Mouse (Mus musculus) hindbrain, embryonic 10.5 days (tissue): ENCODE data around the gene Arl4d. TPM values are rescaled to one million over a fixed set of nuclear protein-coding genes. Genes with fewer than 3 reads are reported as not detected.

Experiments used
- DNase-seq: peaks from one replicate; pipeline ENCODE4 v3.0.0-alpha.2; 2017; ENCODE audit warnings: low spot score
- H3K27ac ChIP-seq: fragments of 300-500 bp; sonication (generic); 2 replicates; pipeline ENCODE4 v1.5.1; 2016; ENCODE audit warnings: mild to moderate bottlenecking, moderate library complexity
- H3K27me3 ChIP-seq: fragments of 300-500 bp; sonication (generic); 2 replicates; pipeline ENCODE4 v1.6.1; 2016; ENCODE audit warnings: mild to moderate bottlenecking; ENCODE audit not compliant: poor library complexity, insufficient read depth, severe bottlenecking
- H3K36me3 ChIP-seq: fragments of 300-500 bp; sonication (generic); 2 replicates; pipeline ENCODE4 v1.6.1; 2016; ENCODE audit warnings: mild to moderate bottlenecking, moderate library complexity
- H3K4me1 ChIP-seq: fragments of 300-500 bp; sonication (generic); replicated peaks from 2 replicates; pipeline ENCODE4 v1.6.1; 2016; ENCODE audit warnings: mild to moderate bottlenecking
- H3K4me3 ChIP-seq: fragments of 300-500 bp; sonication (generic); 2 replicates; pipeline ENCODE4 v1.5.1; 2016; ENCODE audit warnings: mild to moderate bottlenecking, moderate library complexity
- H3K9me3 ChIP-seq: fragments of 300-500 bp; sonication (generic); 2 replicates; pipeline ENCODE4 v1.6.1; 2016; ENCODE audit warnings: mild to moderate bottlenecking, moderate library complexity
- WGBS: fragments of 180-500 bp; shearing (Covaris S2); methylation state at CpG from one replicate; pipeline ENCODE4 v1.1.7; 2016; 5-methylcytosine and 5-hydroxymethylcytosine counted together
- polyA plus RNA-seq: library from polyadenylated mRNA; unstranded; fragments of >200 nt; fragmentation: Nextera tagmentation; extraction: Ambion mirVana; gene quantifications from 2 replicates; pipeline ENCODE4 v1.2.1, GENCODE M21; 2016

The Arl4d gene
- polyA plus RNA-seq, 1 experiment from 2014 or later = 9.4 TPM

DNA sequence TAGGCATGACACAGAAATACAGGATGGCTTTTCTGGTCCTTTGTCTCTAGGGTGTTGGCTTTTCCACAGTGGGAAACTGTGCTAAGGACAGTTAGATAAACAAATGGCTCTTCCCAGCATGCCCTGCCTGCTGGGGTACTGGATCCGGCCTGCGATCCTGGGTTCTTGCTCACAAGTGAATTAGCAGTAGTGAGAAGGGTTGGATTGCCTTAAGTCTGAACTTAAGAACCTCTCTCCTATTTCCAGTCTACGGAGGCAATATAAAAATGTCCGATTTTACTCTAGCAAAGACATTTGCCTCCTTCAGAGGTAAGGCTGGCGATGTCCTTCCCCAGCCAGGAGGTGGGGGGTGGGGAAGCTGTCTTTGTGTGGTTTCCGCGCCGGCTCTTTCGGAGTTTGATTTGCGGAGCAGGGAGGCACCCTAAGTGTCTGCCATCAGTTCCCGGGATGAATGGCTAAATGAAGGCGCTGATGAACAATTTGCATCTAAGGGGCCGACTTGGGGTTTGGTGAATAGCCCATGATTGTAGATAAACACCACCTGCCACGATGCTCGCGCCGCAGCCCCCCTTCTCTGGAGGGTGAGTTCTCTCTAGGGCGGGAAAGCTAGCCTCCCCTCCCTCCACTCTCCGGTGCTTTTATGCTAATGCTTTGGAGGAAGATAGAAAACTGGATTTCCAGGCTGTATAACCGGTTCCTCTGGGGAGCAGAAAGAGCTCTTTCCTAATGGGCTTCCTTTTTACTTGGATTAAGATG, 30.7 kb downstream of the Arl4d start:
- WGBS = 2% methylated on average over 20 of the region's 20 CpGs
- H3K27me3 ChIP-seq = no peaks in the 10 kb centered on the region
- no peaks in the 10 kb centered on the region for H3K36me3 ChIP-seq
- H3K4me1 ChIP-seq = peaks cover 34% of the 10 kb centered on the region
- DNase-seq = peak; percentile 67
- H3K9me3 ChIP-seq = peaks cover 3% of the 10 kb centered on the region; the same call in 1 of the 2 replicates
- peak overlapping the region; percentile 46 for H3K4me3 ChIP-seq
- peak overlapping the region; percentile 91 for H3K27ac ChIP-seq

DNA sequence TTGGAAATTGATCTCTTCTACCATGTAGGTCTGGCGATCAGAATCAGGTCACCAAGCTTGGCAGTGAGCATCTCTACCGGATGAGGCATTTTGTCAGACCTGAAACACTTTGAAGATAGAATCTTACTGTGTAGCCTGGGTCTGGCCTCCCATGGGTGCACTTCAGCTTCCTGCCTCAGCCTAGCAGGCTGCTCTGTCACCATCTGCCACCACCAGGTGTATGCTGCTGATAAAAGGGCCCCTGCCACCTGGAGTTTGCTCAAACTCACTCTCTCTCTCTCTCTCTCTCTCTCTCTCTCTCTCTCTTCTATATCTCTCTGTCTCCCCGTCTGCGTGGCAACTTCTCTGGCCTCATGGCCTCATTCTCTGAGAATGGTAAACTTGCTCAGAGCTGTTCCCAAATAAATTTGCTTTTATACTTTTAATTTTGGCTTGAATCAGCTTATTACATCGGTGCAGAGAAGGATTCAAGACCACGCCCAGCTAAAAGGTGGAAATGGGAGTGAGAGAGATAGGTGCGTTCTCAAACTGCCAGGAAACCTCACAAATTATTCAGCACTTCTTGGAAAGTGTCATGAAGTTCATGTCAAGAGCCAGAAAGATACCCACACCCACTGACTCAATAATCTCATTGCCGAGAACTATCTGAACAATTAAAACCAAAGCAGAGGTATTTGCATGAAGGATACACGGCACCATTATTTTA, 32.0 kb downstream of the Arl4d start:
- H3K4me3 ChIP-seq = no peak overlapping the region
- peaks cover 3% of the 10 kb centered on the region; the same call in 1 of the 2 replicates for H3K9me3 ChIP-seq
- 92% methylated on average over 9 of the region's 9 CpGs for WGBS
- H3K27ac ChIP-seq = peak overlapping the region; percentile 91
- no peak for DNase-seq
- no peaks in the 10 kb centered on the region for H3K36me3 ChIP-seq
- peaks cover 34% of the 10 kb centered on the region for H3K4me1 ChIP-seq
- H3K27me3 ChIP-seq = no peaks in the 10 kb centered on the region

DNA sequence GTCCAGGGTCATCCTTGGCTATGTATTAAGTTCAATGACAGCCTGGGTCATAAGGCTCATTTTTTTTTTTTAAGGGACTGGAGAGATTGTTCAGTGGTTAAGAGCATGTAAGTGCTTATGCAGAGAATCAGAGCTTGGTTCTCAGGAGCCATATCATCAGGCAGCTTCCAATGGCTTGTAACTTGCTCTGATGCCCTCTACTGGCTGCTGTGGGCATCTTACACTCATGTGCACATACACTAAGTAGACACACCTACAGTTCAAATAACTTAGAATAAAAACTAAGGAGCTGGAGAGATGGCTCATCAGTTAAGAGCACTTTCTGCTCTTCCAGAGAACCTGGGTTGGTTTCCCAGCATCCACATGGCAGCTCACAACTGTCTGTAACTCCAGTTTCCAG, 32.8 kb downstream of the Arl4d start:
- H3K27ac ChIP-seq = no peak overlapping the region
- no peaks in the 10 kb centered on the region for H3K36me3 ChIP-seq
- DNase-seq = no peak
- no peak overlapping the region for H3K4me3 ChIP-seq
- peaks cover 3% of the 10 kb centered on the region; the same call in 1 of the 2 replicates for H3K9me3 ChIP-seq
- peaks cover 34% of the 10 kb centered on the region for H3K4me1 ChIP-seq
- no peaks in the 10 kb centered on the region for H3K27me3 ChIP-seq

DNA sequence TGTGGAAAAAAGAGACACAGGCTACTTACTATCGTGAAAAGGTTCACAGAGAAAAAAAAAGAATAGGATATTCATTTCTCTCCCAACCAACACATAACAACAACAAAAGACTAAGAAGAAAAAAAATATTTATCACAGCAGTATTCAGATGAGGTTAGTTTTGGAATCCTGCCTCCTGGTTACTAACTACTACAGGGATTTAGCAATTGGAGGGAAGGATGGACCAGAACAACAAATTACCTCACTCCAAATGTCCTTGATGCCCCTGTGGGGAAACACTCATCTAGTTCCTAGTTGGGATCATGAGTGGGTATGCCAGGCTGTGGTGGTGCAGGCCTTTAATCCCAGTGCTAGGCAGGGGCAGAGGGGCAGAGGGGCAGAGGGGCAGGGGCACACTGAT, 34.2 kb downstream of the Arl4d start:
- no peak for DNase-seq
- Histone ChIP-seq H3K27me3 (no peaks in the 10 kb centered on the region), H3K27ac (no peak overlapping the region), H3K36me3 (no peaks in the 10 kb centered on the region), H3K4me1 (peaks cover 34% of the 10 kb centered on the region), H3K4me3 (no peak overlapping the region), H3K9me3 (peaks cover 3% of the 10 kb centered on the region; the same call in 1 of the 2 replicates)
- WGBS = 82% methylated on average over 1 of the region's 1 CpGs

DNA sequence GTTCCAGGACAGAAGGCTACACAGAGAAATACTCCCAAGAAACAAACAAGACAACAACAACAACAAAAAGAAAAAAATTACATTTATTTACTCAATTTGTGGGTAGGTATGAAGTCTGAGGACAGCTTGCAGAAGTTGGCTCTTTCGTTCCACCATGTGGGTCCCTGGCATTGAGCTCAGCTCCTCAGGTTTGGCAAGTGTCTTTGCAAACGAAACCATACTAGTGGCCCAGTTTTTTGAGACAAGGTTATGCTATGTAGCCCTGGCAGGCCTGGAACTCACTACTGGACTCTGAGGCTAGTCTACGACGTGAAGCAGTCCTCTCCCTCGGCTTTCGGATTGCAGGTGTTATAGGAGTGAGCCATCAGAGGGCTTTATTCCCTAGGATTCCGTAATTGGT, 34.6 kb downstream of the Arl4d start:
- H3K27ac ChIP-seq = peak overlapping the region; percentile 50; the same call in 1 of the 2 replicates
- peaks cover 3% of the 10 kb centered on the region; the same call in 1 of the 2 replicates for H3K9me3 ChIP-seq
- no peaks in the 10 kb centered on the region for H3K36me3 ChIP-seq
- 60% methylated on average over 7 of the region's 7 CpGs for WGBS
- H3K4me1 ChIP-seq = peaks cover 34% of the 10 kb centered on the region
- no peaks in the 10 kb centered on the region for H3K27me3 ChIP-seq
- no peak overlapping the region for H3K4me3 ChIP-seq
- DNase-seq = no peak

DNA sequence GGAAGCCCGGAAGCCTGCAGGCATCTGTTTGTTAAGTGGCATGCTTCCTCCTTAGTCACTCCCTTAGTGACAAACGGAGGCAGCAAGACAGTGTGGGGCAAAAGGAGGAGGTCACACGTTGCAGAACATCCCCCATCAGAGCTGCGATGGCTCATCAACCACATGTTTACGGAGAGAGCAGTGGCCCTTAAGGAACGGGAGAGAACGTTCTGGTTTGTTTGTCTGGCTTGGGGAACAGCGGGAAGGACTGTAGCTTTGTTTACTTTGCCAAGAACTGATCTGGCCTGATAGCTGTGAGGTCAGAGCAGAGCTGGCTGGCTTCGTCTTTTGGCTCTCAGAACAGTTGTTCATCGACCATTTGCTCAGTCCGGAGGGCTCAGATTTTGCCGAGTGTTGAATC, 35.1 kb downstream of the Arl4d start:
- Histone ChIP-seq H3K36me3 (no peaks in the 10 kb centered on the region), H3K27ac (peak overlapping the region; percentile 50), H3K9me3 (peaks cover 3% of the 10 kb centered on the region; the same call in 1 of the 2 replicates), H3K4me1 (peaks cover 30% of the 10 kb centered on the region), H3K27me3 (no peaks in the 10 kb centered on the region), H3K4me3 (no peak overlapping the region)
- 49% methylated on average over 12 of the region's 12 CpGs for WGBS
- DNase-seq = no peak

DNA sequence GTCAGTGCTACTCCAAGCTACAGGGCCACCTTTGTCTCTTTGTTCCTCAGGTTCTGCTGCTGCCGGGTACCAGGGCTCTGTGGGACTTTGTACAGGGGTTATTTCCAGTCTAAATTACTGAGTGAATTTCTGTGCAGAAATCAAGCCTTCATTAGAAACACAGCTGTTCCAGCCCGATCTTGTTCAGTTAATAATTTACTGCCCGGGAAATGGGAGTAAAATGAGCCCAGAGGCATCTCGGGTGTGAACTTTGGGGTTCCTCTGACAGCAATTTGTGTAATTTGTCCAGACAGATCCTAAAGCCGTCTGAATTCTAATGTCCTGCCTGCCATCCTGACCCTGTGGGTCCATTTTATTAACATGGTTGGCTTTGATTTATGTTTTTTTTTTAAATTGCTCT, 38.7 kb downstream of the Arl4d start:
- no peaks in the 10 kb centered on the region for H3K36me3 ChIP-seq
- H3K27ac ChIP-seq = peak overlapping the region; percentile 40
- WGBS = 69% methylated on average over 5 of the region's 5 CpGs
- H3K9me3 ChIP-seq = no peaks in the 10 kb centered on the region
- H3K4me1 ChIP-seq = peaks cover 16% of the 10 kb centered on the region
- H3K4me3 ChIP-seq = no peak overlapping the region
- no peak for DNase-seq
- H3K27me3 ChIP-seq = no peaks in the 10 kb centered on the region

DNA sequence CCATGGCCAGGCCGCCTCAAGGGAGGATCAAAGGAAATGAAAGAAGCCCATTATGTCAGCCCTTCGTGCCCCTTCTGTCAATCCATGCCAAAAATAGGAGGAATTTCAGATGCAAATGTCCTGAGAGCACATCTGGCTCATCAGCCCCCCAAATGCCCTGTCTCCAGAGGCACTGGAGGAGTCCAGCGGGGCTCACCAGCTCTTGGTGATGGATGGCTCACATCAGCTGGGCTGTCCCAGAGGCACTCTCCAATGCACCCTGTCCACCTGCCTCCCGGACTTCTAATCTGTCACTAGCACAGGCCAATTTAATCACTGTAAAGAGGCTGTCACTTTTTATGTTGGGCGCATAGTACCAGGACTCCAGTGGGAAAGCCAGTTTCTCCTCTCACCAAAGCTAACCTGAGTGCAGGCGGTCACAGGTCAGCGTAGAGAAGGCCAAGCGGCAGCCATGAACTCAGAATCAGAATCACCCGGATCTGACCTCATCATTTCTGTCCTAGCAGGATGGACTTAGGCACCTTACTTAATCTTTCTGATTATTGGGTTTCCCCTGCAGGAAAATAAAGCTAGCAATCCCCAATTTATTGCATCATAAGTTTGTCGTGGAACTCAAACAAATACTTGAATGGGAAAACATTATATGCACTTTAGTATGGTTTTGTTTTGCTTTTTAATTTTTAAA, 41.6 kb downstream of the Arl4d start:
- DNase-seq = peak; percentile 30
- Histone ChIP-seq H3K36me3 (no peaks in the 10 kb centered on the region), H3K27me3 (no peaks in the 10 kb centered on the region), H3K4me1 (peaks cover 11% of the 10 kb centered on the region; the same call in 1 of the 2 replicates), H3K4me3 (no peak overlapping the region), H3K9me3 (no peaks in the 10 kb centered on the region), H3K27ac (no peak overlapping the region)
- WGBS = 79% methylated on average over 10 of the region's 10 CpGs

DNA sequence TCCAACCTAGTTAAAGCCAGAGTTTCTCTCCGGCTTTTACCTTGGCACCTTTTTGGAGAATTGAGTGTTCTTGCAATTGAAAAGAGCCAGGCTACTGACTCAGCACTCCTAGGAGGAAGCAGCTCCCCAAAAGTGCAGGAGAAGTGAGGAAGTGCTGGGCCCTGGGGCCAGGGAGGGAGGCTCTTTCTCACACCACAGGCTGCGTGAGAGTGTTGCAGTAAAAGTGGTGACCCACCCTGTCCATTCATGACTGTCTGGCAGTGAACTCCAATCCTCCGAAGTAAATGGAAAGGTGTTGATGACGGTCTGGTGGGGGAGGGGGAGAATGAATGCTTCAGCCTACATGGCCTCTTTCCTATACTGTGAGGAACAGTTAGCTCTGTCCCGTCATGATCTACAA, 43.1 kb downstream of the Arl4d start:
- H3K36me3 ChIP-seq = no peaks in the 10 kb centered on the region

DNA sequence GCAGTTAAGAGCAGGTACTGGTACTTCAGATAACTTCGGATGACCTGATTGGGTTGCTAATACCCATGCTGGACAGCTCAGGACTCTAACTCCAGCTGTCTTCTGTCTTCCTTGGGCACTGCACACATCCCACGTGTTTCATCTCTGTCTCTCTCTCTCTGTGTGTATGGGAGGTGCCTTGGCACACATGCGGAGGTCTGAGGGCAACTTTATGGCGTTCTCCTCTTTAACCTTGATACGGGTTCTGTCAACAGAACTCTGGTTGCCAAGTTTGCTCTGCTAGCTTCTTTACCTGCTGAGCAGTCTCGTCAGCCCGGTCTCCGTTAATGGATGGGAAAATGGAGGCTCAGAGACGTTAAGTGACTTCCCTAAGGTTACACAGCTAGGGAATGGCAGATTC, 47.5 kb downstream of the Arl4d start:
- Histone ChIP-seq H3K27ac (no peak overlapping the region), H3K27me3 (no peaks in the 10 kb centered on the region), H3K4me3 (no peak overlapping the region), H3K36me3 (no peaks in the 10 kb centered on the region), H3K4me1 (peaks cover 8% of the 10 kb centered on the region; the same call in 1 of the 2 replicates), H3K9me3 (no peaks in the 10 kb centered on the region)
- WGBS = 88% methylated on average over 9 of the region's 9 CpGs
- DNase-seq = no peak

More for the DNA sequence above, 43.1 kb downstream of the Arl4d start:
- no peaks in the 10 kb centered on the region for H3K27me3 ChIP-seq
- H3K27ac ChIP-seq = no peak overlapping the region
- H3K4me1 ChIP-seq = peaks cover 11% of the 10 kb centered on the region; the same call in 1 of the 2 replicates
- no peaks in the 10 kb centered on the region for H3K9me3 ChIP-seq
- H3K4me3 ChIP-seq = no peak overlapping the region
- DNase-seq = no peak
- WGBS = 70% methylated on average over 5 of the region's 5 CpGs

DNA sequence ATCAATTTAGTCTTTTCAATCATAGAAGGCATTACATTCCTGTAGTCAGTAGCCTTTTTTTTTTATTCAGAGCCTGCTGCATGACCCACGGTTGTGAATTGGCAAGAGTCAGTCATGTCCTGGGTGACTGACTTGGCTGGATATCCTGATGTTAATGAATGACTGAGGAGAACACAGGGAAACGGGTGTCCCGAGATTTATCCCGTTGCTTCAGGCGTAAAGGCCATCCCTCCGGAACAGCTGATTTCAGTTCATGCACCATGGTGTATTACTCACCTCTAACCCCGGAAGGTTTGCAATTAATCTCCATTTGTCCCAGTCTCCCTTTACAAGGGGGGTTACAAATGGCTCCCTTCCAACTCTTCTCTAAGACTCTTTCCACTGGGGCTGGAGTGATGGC, 48.7 kb downstream of the Arl4d start:
- 83% methylated on average over 7 of the region's 7 CpGs for WGBS

More for the DNA sequence above, 48.7 kb downstream of the Arl4d start:
- H3K4me3 ChIP-seq = no peak overlapping the region
- H3K27ac ChIP-seq = no peak overlapping the region
- peaks cover 10% of the 10 kb centered on the region; the same call in 1 of the 2 replicates for H3K4me1 ChIP-seq
- no peaks in the 10 kb centered on the region for H3K9me3 ChIP-seq
- H3K27me3 ChIP-seq = no peaks in the 10 kb centered on the region
- H3K36me3 ChIP-seq = no peaks in the 10 kb centered on the region
- DNase-seq = no peak
